Mouse (Mus musculus) intestine, embryonic 14.5 days (tissue): ENCODE results near the gene Nr6a1. TPM values are rescaled to one million over a fixed set of nuclear protein-coding genes. Genes with fewer than 3 reads are reported as not detected.

Experiments
- ATAC-seq: fragments of 200-750 bp; cut with Nextera tagmentation; replicated peaks from 2 replicates; pipeline ENCODE4 v1.8.0; 2017; ENCODE audit warnings: low read depth, moderate number of reproducible peaks, moderate TSS enrichment, moderate library complexity; ENCODE audit not compliant: low FRiP score, low TSS enrichment
- DNase-seq: peaks from one replicate; pipeline ENCODE4 v3.0.0-alpha.2; 2018; ENCODE audit warnings: low spot score
- H3K27ac ChIP-seq: fragments of 300-500 bp; sonication (generic); 2 replicates; pipeline ENCODE4 v1.5.1; 2014; ENCODE audit warnings: low read depth, mild to moderate bottlenecking, control low read depth
- H3K27me3 ChIP-seq: fragments of 300-500 bp; sonication (generic); replicated peaks from 2 replicates; pipeline ENCODE4 v1.6.1; 2014; ENCODE audit warnings: low read length, control low read depth; ENCODE audit not compliant: control insufficient read depth, insufficient read depth
- H3K36me3 ChIP-seq: fragments of 300-500 bp; sonication (generic); 2 replicates; pipeline ENCODE4 v1.6.1; 2014; ENCODE audit warnings: low read length, control low read depth; ENCODE audit not compliant: control insufficient read depth, insufficient read depth
- H3K4me1 ChIP-seq: fragments of 300-500 bp; sonication (generic); replicated peaks from 2 replicates; pipeline ENCODE4 v1.6.1; 2014; ENCODE audit warnings: low read length, control low read depth, mixed read lengths; ENCODE audit not compliant: control insufficient read depth, insufficient read depth
- H3K4me2 ChIP-seq: fragments of 300-500 bp; sonication (generic); 2 replicates; pipeline ENCODE4 v1.6.1; 2014; ENCODE audit warnings: low read length
- H3K4me3 ChIP-seq: fragments of 300-500 bp; sonication (generic); 2 replicates; pipeline ENCODE4 v1.5.1; 2014; ENCODE audit warnings: low read depth, low read length, control low read depth, mixed read lengths
- H3K9ac ChIP-seq: fragments of 300-500 bp; sonication (generic); 2 replicates; pipeline ENCODE4 v1.6.1; 2014; ENCODE audit warnings: mild to moderate bottlenecking, low read length
- H3K9me3 ChIP-seq: fragments of 300-500 bp; sonication (generic); 2 replicates; pipeline ENCODE4 v1.6.1; 2016; ENCODE audit warnings: low read length, control low read depth; ENCODE audit not compliant: control insufficient read depth
- WGBS: fragments of 180-500 bp; shearing (Covaris S2); extraction: QIAGEN DNeasy Blood & Tissue Kit; methylation state at CpG from one replicate; pipeline ENCODE4 v1.1.7; 2014; 5-methylcytosine and 5-hydroxymethylcytosine counted together
- polyA plus RNA-seq: library from polyadenylated mRNA; unstranded; fragments of >200 nt; fragmentation: Nextera tagmentation; extraction: Ambion mirVana; gene quantifications from 2 replicates; pipeline ENCODE4 v1.2.1, GENCODE M21; 2014

Gene Nr6a1
- polyA plus RNA-seq, 1 experiment from 2014 or later = 2.4 TPM

DNA sequence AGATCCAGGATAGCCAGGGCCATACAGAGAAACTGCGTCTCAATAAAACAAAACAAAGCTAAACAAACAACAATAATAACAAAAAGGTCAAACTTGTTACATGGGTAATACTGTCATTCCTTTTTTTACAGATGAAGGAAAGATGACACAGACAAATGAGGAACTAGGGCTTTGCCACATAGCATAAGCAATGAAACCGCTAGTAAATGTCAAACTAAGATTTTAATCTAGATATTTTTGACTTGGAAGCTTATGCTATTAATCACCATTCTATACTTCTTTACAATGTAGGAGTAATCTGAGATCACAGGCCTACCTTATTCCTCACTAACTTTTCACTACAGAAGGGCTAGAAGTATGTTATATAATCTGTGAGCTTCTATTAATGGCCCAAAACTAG, 150.2 kb downstream of the Nr6a1 start:
- Histone ChIP-seq H3K4me2 (no peak overlapping the region), H3K36me3 (no peaks in the 10 kb centered on the region), H3K27ac (no peak overlapping the region), H3K27me3 (no peaks in the 10 kb centered on the region), H3K4me1 (peaks cover 5% of the 10 kb centered on the region; the same call in 1 of the 2 replicates), H3K9ac (no peak overlapping the region), H3K4me3 (no peak overlapping the region), H3K9me3 (no peaks in the 10 kb centered on the region)
- DNase-seq (no peak), ATAC-seq (no peak)
- 85% methylated on average over 2 of the region's 2 CpGs for WGBS

DNA sequence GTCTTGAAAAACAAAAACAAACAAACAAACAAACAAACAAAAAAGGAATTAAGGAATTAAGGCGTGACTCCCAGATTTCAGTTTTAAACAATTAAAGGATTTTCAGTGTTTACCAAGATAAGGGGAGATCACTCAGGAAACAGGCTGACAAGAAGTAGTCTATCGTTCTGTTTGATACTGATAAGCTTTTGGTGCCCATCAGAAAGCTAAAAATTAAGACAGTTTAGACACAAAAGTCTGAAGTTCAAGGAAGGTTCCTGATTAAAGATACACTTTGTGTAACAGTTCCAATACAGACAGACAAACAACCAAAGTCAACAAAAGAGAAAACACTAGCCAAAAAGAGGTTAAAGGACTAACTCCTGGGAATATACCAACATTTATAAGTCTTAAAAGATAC, 152.6 kb downstream of the Nr6a1 start:
- Histone ChIP-seq H3K4me1 (peaks cover 8% of the 10 kb centered on the region), H3K36me3 (no peaks in the 10 kb centered on the region), H3K4me3 (no peak overlapping the region), H3K9me3 (no peaks in the 10 kb centered on the region), H3K9ac (no peak overlapping the region), H3K27me3 (no peaks in the 10 kb centered on the region), H3K27ac (no peak overlapping the region), H3K4me2 (no peak overlapping the region)
- ATAC-seq (no peak), DNase-seq (no peak)
- 91% methylated on average over 2 of the region's 2 CpGs for WGBS

DNA sequence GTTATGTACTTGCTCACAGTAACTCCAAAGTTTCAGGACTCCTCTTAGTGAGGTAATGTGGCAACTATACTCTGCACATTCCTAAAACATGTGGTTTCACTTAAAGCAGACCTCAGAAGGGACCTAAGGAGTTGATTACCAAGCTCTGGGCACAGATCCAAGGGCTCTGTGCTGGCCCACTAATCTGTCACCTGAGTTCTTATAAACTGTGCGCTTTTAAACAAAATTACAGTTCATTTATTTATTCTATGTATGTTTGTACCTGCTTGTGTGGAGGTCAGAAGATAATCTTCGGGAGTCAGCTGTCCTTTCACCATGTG, 156.1 kb downstream of the Nr6a1 start:
- peaks cover 8% of the 10 kb centered on the region for H3K4me1 ChIP-seq
- whole genome bisulfite sequencing = 31% methylated on average over 2 of the region's 2 CpGs
- ATAC-seq (no peak), DNase-seq (no peak)
- no peaks in the 10 kb centered on the region for H3K36me3 ChIP-seq
- H3K9ac ChIP-seq = no peak overlapping the region
- no peak overlapping the region for H3K27ac ChIP-seq
- no peak overlapping the region for H3K4me2 ChIP-seq
- H3K4me3 ChIP-seq = no peak overlapping the region
- H3K9me3 ChIP-seq = no peaks in the 10 kb centered on the region
- no peaks in the 10 kb centered on the region for H3K27me3 ChIP-seq

DNA sequence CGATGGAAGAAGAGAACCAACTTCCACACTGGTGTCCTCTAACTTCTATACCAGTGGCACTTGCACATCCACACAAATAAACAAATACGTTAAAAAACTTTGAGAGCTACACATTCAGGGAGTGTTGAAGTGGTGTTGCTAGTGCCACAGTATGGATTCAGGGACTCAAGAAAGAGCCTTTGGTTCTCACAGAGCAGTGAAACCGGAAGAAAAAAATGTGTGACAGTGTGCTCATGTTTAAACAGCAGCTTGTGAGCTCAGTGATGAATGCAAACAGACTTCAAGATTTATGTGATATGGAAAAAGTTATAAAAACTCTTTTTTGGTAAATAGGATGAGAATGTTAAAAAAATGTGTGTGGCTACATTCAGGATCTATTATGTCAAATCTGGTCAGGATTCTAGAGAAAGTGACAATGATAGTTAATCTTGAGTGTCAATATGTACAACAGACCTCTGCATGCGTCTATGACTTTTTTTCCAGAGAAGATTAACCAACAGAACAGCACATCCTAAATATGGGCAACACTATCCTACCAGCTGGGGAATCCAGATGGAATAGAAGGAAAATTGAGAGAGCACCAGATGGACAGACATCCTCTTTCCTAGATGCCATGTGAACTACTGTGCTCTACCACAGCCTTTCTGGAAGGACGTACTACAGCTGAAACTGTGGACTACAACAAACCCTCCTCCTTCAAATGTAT, 156.6 kb downstream of the Nr6a1 start:
- H3K9ac ChIP-seq = no peak overlapping the region
- no peak overlapping the region for H3K27ac ChIP-seq
- no peak overlapping the region for H3K4me3 ChIP-seq
- 48% methylated on average over 5 of the region's 5 CpGs for WGBS
- H3K27me3 ChIP-seq = no peaks in the 10 kb centered on the region
- ATAC-seq = no peak
- peaks cover 8% of the 10 kb centered on the region for H3K4me1 ChIP-seq
- no peaks in the 10 kb centered on the region for H3K36me3 ChIP-seq
- H3K9me3 ChIP-seq = no peaks in the 10 kb centered on the region
- DNase-seq = no peak
- H3K4me2 ChIP-seq = no peak overlapping the region

DNA sequence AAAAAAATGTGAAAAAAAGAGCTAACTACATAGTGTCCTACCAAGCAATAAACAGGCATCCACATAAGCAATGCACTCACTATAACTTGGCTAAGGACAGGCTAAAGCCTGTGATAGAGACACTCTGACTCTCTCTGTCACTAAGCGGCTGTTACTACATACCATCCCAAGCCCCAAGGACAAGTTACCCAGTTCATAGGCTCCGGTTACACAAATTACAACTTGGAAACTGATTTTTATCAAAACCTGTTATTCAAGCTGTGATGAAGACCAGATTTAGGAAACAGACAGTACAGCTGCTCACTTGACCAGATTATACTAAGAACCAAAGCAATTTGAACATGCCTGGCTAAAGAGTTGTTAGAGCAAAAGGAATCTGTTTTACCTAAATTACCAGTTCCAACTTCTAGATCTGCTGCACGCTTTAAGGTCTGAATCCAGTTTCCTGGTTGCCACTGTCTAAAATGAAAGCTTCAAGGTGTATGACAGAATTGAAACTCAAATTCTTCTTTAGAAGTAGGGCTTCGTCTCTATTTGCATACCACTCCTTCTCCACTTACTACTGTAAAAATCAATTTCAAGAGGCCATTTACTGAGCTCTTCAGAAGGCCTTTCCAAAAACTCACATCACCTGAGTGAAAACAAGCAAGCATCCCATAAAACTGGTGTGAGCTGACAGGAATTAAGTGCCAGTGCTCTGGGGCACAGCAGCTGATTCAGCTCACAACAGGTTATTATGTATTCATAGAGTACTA, 160.1 kb downstream of the Nr6a1 start:
- no peak overlapping the region for H3K4me3 ChIP-seq
- H3K9ac ChIP-seq = no peak overlapping the region
- WGBS = 67% methylated on average over 4 of the region's 4 CpGs
- no peaks in the 10 kb centered on the region for H3K27me3 ChIP-seq
- DNase-seq (no peak), ATAC-seq (no peak)
- H3K4me2 ChIP-seq = no peak overlapping the region
- H3K4me1 ChIP-seq = peaks cover 8% of the 10 kb centered on the region
- no peaks in the 10 kb centered on the region for H3K9me3 ChIP-seq
- no peaks in the 10 kb centered on the region for H3K36me3 ChIP-seq
- no peak overlapping the region for H3K27ac ChIP-seq

DNA sequence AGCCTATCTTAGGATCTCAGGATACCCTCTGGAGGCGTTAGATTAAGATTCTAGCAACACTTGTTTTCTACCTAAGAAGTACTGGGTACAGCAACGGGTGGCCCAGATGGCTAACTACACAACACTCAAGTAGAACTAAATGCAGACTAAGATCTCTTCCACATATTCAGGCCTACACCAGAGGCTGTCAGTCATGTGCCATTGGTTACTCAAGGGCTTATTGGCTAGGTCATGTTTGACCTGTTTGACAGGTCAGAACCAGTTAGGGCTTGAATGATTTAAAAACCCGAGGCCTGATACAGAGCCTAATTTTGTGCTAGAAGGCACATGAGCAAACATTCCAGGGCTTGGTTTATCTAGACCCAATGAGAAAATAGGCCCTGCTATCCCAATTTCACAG, 187.6 kb downstream of the Nr6a1 start:
- no peak overlapping the region for H3K9ac ChIP-seq
- H3K9me3 ChIP-seq = no peaks in the 10 kb centered on the region
- no peaks in the 10 kb centered on the region for H3K4me1 ChIP-seq
- no peak overlapping the region for H3K4me2 ChIP-seq
- no peak overlapping the region for H3K27ac ChIP-seq
- WGBS = 77% methylated on average over 3 of the region's 3 CpGs
- H3K4me3 ChIP-seq = no peak overlapping the region
- H3K36me3 ChIP-seq = no peaks in the 10 kb centered on the region
- H3K27me3 ChIP-seq = no peaks in the 10 kb centered on the region
- ATAC-seq (no peak), DNase-seq (no peak)

DNA sequence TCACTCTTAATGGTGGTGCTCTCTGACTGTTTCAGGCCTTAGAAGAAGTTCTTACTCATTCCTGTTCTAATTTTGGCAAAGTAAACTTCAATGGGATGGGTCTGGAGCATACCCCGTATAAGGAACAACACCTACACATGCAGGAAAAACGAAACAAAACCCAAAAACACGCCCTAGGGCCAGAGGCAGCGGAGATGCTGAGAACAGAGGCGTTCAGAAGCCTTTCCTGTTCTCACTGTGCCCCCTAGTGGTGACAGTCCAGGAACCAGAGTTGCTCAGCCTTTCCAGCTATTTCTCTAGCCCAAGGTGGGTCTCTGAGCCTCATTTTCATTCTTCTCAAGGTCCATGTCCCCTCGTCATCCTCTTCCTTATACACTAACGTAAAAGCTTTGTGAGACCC, 188.1 kb downstream of the Nr6a1 start:
- Histone ChIP-seq H3K36me3 (no peaks in the 10 kb centered on the region), H3K27ac (no peak overlapping the region), H3K4me2 (no peak overlapping the region), H3K4me1 (no peaks in the 10 kb centered on the region), H3K27me3 (no peaks in the 10 kb centered on the region), H3K9ac (no peak overlapping the region), H3K9me3 (no peaks in the 10 kb centered on the region), H3K4me3 (no peak overlapping the region)
- ATAC-seq (0 out of 2 replicates have a peak, but pooled peaks have one; percentile 40), DNase-seq (peak; percentile 88)
- WGBS = 29% methylated on average over 7 of the region's 7 CpGs

DNA sequence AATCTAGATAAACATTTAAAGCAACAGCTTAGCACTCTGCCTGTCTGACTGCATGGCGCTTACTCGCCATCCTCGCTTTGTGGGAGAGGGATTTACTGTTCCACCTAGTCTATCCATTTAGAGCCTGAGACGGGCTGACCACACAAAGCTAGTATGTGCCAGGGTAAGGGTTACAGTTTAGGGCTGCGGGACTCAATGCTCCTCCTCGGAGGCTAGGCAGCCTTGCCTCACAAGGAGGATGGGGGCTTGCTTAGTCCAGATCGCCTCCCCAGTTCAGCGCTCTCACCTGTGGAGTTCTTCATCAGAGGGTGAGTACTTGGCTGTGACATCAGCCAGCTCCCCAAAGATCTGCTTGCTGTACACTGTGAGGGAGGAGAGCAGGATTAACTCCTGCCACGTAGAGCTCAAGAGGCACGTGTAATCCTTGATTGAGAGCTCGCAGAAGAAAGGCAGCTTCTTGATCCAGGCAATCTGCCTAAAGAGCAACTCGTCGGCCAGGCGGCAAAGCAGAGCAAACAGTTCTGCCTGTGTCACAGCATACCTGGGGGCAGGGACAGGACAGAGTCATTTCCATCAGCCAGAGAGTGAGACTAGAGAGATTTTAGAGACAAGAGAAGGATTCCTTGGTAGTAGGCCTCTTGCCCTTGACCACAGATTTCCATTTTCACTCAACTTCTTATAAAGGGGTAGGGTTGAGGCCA, 188.7 kb downstream of the Nr6a1 start:
- H3K9me3 ChIP-seq = no peaks in the 10 kb centered on the region
- H3K9ac ChIP-seq = no peak overlapping the region
- H3K27ac ChIP-seq = no peak overlapping the region
- 89% methylated on average over 14 of the region's 14 CpGs for WGBS
- no peaks in the 10 kb centered on the region for H3K4me1 ChIP-seq
- H3K36me3 ChIP-seq = no peaks in the 10 kb centered on the region
- H3K4me2 ChIP-seq = no peak overlapping the region
- no peak overlapping the region for H3K4me3 ChIP-seq
- ATAC-seq = no peak
- no peak for DNase-seq
- H3K27me3 ChIP-seq = no peaks in the 10 kb centered on the region
